Mouse (Mus musculus) adrenal gland, postnatal 25 days (tissue): Measurements from ENCODE around the gene Wnk2. TPM values are rescaled to one million over a fixed set of nuclear protein-coding genes. Genes with fewer than 3 reads are reported as not detected.
A peak's percentile ranks its signal among the peaks of the same experiment; 100 is the strongest.

Experiments
- DNase-seq: peaks from one replicate; pipeline ENCODE4 v3.0.0; 2021; ENCODE audit warnings: mixed read lengths
- total RNA-seq: library from RNA; stranded (reverse); gene quantifications from 2 replicates; pipeline ENCODE4 v1.2.3, GENCODE M21; 2021

The Wnk2 gene
- total RNA-seq, 1 experiment from 2014 or later: 4.2 TPM

GRCm38 (mm10) chr13:49178839-49179585, 31.2 kb upstream of the Wnk2 start:
- DNase-seq: peak; percentile 86

- no peak for DNase-seq
Observed at GRCm38 (mm10) chr13:49175509-49175908, 27.7 kb upstream of the Wnk2 start.

- DNase-seq: peak; percentile 92
Observed at GRCm38 (mm10) chr13:49172971-49173596, 25.3 kb upstream of the Wnk2 start.

- DNase-seq: no peak
Observed at GRCm38 (mm10) chr13:49172335-49172734, 24.5 kb upstream of the Wnk2 start.

DNA sequence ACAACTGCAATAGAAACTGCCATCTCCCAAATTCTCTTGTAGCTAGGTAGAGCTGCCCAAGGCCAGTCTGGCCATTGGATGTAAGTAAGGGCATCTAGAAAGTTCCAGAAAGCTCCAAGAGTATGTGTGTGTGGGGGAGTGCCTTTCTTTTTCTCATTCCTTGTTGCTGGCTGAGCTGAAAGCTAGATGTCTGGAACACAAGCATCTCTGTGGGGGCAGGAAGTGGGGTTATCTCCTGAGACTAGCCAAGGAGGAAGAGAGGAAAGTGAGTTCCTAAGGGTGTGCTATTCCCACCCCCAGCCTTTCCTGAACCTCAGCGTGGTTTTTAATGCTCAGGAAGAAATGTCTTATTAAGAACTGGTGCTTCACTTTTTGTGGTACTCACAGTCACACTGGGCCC, 23.9 kb upstream of the Wnk2 start:
- no peak for DNase-seq

- no peak for DNase-seq
Observed at GRCm38 (mm10) chr13:49170623-49171022, 22.8 kb upstream of the Wnk2 start.

DNA sequence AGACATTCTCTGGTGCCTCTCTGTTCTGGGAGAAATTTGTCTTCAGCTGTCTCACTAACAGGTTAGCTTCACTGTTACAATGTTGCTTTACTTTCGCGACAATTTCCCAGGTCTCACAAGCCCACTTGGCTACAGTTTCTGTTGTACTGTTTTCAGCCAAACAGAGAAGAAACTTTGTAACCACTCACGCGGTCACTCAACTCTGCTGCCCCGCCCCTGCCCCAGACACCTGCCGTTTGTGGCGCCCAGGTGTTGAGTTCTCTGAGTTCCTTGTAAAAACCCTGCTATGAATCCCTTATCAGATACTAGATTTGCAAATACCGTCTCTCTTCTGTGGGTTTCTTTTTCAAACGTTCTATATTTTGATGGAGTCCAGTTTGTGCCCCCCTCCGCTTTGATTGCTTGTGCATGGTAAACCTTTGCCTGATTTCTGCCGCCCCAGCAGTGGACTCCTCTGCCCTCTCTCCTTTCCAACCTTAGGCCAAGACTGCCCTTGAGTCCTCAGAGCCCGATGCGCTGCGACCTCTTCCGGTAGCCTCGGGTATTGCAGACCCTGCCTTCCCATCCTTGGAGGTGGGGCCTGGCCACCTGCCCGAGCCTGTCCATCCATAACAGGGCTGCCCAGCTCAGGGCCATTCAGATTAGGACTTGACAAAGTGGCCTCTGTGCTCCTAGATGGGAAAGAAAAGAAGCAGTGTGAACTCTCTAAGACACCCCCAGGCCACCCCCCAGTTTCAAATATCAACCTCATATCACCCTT, 21.8 kb upstream of the Wnk2 start:
- peak; percentile 94 for DNase-seq

- no peak for DNase-seq
Observed at GRCm38 (mm10) chr13:49167081-49167480, 19.3 kb upstream of the Wnk2 start.

DNA sequence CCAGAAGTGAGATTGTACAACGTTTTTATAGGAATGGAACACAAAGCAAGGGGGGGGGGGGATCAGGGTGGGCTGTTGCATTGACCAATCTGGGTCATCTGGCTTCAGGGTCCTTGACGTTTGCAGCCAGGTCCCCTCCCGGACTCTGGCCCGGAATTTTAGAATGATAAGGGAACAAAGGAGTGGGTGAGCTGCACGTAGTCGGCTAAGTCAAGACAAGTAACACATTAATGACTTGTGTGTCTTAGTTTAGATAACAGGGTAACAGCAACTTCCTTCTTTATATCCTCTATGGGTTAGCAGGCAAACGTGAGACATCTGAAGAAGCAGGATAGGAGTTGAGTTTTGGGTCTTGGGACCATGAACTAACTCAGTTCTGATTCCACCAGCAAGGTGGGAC, 15.8 kb upstream of the Wnk2 start:
- no peak for DNase-seq

GRCm38 (mm10) chr13:49162722-49163121, 14.9 kb upstream of the Wnk2 start:
- DNase-seq: no peak

- DNase-seq: no peak
Observed at GRCm38 (mm10) chr13:49161236-49161635, 13.4 kb upstream of the Wnk2 start.

DNA sequence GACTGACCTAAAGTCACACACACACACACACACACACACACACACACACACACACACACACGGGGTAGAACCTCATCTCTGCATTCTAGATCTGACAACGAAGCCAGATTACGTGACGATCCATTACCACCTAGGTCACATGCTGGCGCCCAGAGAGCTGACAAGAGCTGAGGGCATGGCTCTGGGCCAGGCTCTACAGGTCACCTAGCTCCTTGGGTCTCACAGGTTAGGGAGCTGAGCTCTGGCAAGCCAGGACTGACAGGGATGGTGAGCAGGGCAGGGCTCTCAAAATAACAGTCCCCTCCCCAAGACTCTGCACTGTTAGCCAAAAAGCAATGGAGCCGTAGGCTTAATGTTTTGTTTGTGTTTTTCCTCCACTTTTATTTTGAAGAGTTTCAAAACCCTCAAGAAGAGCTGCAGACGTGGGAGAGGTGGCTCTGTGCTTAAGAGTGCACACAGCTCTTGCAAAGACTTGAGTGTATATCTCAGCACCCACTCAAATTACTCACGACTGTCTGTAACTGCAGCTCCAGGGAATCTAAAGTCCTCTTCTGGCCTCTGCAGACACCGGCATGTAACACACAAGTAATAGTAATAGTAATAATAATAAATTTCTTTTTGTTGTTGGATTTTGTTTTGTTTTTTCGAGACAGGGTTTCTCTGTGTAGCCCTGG, 10.4 kb upstream of the Wnk2 start:
- DNase-seq: no peak

GRCm38 (mm10) chr13:49156645-49157044, 8.8 kb upstream of the Wnk2 start:
- DNase-seq: no peak

GRCm38 (mm10) chr13:49154621-49155020, 6.8 kb upstream of the Wnk2 start:
- no peak for DNase-seq

DNA sequence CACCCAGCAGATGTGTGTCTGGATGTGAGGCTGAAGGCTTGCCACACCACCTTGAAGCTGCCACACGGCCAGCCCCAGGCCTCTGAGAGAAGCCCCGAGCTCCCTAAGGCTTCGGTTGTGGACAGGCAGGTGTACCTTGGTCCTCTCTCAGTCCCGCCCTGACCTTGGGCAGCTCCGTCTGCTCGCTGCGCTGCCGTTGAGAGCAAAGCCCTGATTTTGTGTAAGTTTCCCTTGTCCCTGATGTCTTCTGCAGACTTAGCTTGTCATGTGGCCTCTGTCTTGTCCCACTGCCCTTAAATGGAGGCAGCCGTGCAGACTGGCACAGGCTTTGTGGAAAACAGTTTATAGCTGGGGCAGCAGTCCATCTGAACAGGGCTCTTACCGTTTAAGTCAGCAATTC, 6.2 kb upstream of the Wnk2 start:
- DNase-seq: no peak

DNA sequence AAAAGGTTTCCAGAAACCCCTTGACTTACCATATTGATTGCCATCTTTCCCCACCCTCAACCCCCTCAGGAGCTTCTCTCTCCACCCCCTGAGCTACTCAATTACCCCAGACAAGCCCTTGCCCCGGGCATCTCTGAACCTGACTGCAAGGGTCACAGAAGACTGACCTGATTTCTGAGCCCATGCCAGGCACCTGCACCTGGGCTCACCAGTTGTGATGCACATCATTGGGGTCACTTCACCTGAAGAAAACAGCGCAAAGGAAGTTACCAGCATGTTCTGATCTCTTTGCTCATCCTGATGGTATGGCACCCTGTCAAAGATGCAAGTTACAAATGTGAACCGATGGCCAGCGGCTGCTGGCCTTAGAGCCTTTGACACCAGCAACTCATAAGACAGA, 873 bp upstream of the Wnk2 start:
- DNase-seq: no peak

- DNase-seq: peak; percentile 33
Observed at GRCm38 (mm10) chr13:49147007-49147857, 582 bp downstream of the Wnk2 start.

DNA sequence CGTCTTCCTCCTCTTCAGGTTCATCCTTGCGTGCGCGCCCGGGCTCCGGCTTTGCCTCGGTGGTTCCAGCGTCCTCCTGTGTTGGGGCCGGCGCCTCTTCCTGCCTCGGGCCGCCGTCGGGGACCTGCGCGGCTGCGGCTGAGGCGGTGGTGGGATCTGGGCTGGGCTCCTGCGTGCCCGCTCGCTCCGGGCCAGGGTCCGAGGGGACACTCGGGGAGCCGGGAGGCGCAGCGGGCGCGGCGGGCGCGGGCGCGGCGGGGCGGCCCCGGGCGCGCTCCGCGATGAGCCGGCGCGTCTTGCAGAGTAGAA, 1.2 kb downstream of the Wnk2 start:
- DNase-seq: no peak

DNA sequence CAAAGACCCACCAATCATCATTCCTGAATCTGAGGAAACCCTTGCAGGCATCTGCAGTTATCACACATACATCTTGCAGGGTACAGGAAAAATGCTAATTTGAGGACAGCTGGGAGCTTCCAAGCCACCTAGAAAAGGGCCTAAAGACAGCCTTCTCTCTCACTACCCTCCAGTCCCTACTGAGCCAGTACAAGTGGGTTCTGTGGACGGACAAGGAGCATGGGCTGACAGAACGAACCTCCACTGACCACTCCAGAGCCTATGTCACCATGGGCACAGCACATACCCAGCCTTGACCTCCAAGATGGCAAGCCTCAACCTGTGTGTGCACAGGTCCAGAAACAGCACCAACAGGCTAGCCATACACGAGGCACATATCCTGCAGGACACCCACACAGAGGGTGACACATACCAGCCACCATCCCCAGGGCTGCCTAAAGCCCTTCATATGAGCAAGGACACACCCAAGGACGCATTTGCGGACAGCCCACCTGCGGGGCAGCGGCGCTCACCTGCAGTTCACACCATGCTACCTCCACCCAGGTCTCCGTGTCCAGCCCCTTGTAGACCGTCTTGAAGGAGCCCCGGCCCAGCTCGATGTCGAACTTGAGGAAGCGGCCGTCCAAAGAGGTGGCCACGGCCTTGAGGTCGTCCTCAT, 1.6 kb downstream of the Wnk2 start:
- no peak for DNase-seq

- no peak for DNase-seq
Observed at GRCm38 (mm10) chr13:49145396-49145795, 2.4 kb downstream of the Wnk2 start.

- no peak for DNase-seq
Observed at GRCm38 (mm10) chr13:49144451-49144850, 3.4 kb downstream of the Wnk2 start.
